Mouse (Mus musculus) CH12.LX (cell line): Measurements from ENCODE around the gene Rptor.

ENCODE experiments used
- BHLHE40 ChIP-seq: IDR thresholded peaks from 2 replicates; pipeline ENCODE4 v1.6.1; 2011; ENCODE audit warnings: mild to moderate bottlenecking, low read depth, low read length, improper control_type of control experiment
- CHD1 ChIP-seq: IDR thresholded peaks from 2 replicates; pipeline ENCODE4 v1.6.1; 2012; ENCODE audit warnings: low read depth, low read length, improper control_type of control experiment, inconsistent platforms
- CHD2 ChIP-seq: IDR thresholded peaks from 2 replicates; pipeline ENCODE4 v1.6.1; 2011; ENCODE audit warnings: low read length, improper control_type of control experiment
- CTCF ChIP-seq, 2 experiments: IDR thresholded peaks in 1 of 2; conservative IDR thresholded peaks in 1 of 2; 2 replicates each; pipeline ENCODE4 v1.5.1; 2011 to 2012; ENCODE audit warnings: low read depth in 2 of 2, low read length in 2 of 2, improper control_type of control experiment in 1 of 2, inconsistent platforms in 1 of 2, mild to moderate bottlenecking in 1 of 2, moderate library complexity in 1 of 2
- ELF1 ChIP-seq: IDR thresholded peaks from 2 replicates; pipeline ENCODE4 v1.6.1; 2014; ENCODE audit warnings: low read depth, mild to moderate bottlenecking, inconsistent platforms, low read length, improper control_type of control experiment
- HCFC1 ChIP-seq: IDR thresholded peaks from 2 replicates; pipeline ENCODE4 v1.6.1; 2012; ENCODE audit warnings: low read depth, mild to moderate bottlenecking, inconsistent platforms, low read length, improper control_type of control experiment
- MEF2A ChIP-seq: IDR thresholded peaks from 2 replicates; pipeline ENCODE4 v1.6.1; 2014; ENCODE audit warnings: low read depth, mild to moderate bottlenecking, inconsistent platforms, low read length, improper control_type of control experiment, borderline replicate concordance
- POLR2A ChIP-seq: IDR thresholded peaks from 2 replicates; pipeline ENCODE4 v1.6.1; 2011; ENCODE audit warnings: low read depth, mild to moderate bottlenecking, improper control_type of control experiment, low read length
- POLR2AphosphoS2 ChIP-seq: IDR thresholded peaks from 2 replicates; pipeline ENCODE4 v1.6.1; 2011; ENCODE audit warnings: low read depth, low read length, improper control_type of control experiment
- TCF12 ChIP-seq: IDR thresholded peaks from 2 replicates; pipeline ENCODE4 v1.6.1; 2014; ENCODE audit warnings: low read depth, mild to moderate bottlenecking, inconsistent platforms, low read length, improper control_type of control experiment
- USF1 ChIP-seq: IDR thresholded peaks from 2 replicates; pipeline ENCODE4 v1.6.1; 2014; ENCODE audit warnings: low read depth, mild to moderate bottlenecking, inconsistent platforms, low read length, improper control_type of control experiment
- ZKSCAN1 ChIP-seq: IDR thresholded peaks from 2 replicates; pipeline ENCODE4 v1.6.1; 2012; ENCODE audit warnings: low read depth, inconsistent platforms, low read length, improper control_type of control experiment, borderline replicate concordance

DNA sequence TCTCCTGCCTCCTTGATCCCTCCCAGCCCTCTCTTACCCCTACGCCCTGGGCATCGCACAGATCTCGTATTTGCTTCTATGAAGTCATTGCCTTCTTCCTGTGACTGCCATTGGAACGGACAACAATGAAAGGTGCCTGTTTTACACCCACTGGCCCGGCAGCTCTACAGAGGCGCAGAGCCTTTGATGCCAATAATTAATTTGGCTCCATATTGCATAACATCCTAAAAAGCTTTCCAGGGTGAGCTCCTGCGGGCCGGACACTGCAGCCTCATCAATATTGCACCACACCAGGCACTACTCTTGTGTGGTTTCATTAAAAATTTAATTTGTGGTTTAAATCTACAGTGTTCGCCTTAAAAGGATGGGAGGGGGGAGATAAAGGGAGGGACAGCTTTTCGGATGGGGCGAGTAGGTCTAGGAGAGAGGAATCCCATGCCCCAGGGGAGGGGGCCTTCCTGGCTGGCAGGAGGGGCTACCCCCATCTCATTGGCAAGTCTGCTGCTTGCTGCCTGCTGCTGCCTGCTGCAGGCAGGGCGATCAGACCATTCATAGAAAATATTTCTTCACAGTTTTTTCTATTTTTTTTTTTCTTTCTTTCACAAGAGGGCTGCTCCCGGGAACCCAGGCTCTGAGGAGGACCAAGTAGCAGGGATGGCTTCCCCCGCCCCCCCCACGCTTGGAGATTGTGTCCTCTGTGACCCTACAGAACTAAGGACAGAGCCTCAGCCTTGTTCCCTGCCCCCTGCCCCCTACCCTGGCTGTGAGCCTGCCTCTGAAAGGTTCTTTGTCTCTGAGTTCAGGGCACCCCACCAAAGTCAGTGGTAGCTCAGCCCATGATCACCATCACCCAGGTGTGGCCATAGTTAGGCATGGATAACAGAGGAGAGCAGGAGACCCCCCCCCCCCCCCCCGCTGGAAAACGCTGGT is 44.5 kb upstream of the Rptor start:
- TF ChIP-seq CTCF (conservative IDR thresholded peaks at IDR 0.05 in 1 of 2, IDR thresholded peaks at IDR 0.05 in 1 of 2; ENCODE audit: low read depth in 2 of 2, low read length in 2 of 2) (no peak), CHD1 (no peak), HCFC1 (no peak), BHLHE40 (no peak), TCF12 (no peak), ELF1 (no peak), CHD2 (no peak), MEF2A (no peak), ZKSCAN1 (no peak), POLR2A (no peak), USF1 (no peak), POLR2AphosphoS2 (no peak)
